Mouse (Mus musculus): Measurements from ENCODE around the gene Mex3b. TPM values are rescaled to one million over a fixed set of nuclear protein-coding genes. Genes with fewer than 3 reads are reported as not detected.

Gene Mex3b
- polyA plus RNA-seq, 1 experiment, result 6.8 TPM

GRCm38 (mm10) chr7:82880700-82881099 is 13.6 kb downstream of the Mex3b start:
- Histone ChIP-seq H3K4me3 (ENCODE audit: insufficient read depth, low read length) (no peak overlapping the region), H3K4me1 (ENCODE audit: control insufficient read depth, insufficient read depth, low read length) (no peaks in the 10 kb centered on the region), H3K27ac (ENCODE audit: insufficient read depth, low read depth, low read length) (no peak overlapping the region)
- TF ChIP-seq POLR2A (IDR thresholded peaks at IDR 0.05; ENCODE audit: borderline replicate concordance, low read depth, low read length), result no peak
- no peak for TF ChIP-seq CTCF (IDR thresholded peaks at IDR 0.05; ENCODE audit: low read depth, low read length)

GRCm38 (mm10) chr7:82890317-82890850 is 23.3 kb downstream of the Mex3b start:
- Histone ChIP-seq H3K4me3 (ENCODE audit: insufficient read depth, low read length) (no peak overlapping the region), H3K27ac (ENCODE audit: insufficient read depth, low read depth, low read length) (no peak overlapping the region), H3K4me1 (ENCODE audit: control insufficient read depth, insufficient read depth, low read length) (peaks cover 18% of the 10 kb centered on the region)
- no peak for TF ChIP-seq CTCF (IDR thresholded peaks at IDR 0.05; ENCODE audit: low read depth, low read length)
- TF ChIP-seq POLR2A (IDR thresholded peaks at IDR 0.05; ENCODE audit: borderline replicate concordance, low read depth, low read length), result no peak

- Histone ChIP-seq H3K4me3 (ENCODE audit: insufficient read depth, low read length) (no peak overlapping the region), H3K27ac (ENCODE audit: insufficient read depth, low read depth, low read length) (no peak overlapping the region), H3K4me1 (ENCODE audit: control insufficient read depth, insufficient read depth, low read length) (peaks cover 18% of the 10 kb centered on the region)
- no peak for TF ChIP-seq POLR2A (IDR thresholded peaks at IDR 0.05; ENCODE audit: borderline replicate concordance, low read depth, low read length)
- TF ChIP-seq CTCF (IDR thresholded peaks at IDR 0.05; ENCODE audit: low read depth, low read length), result no peak
Measured at GRCm38 (mm10) chr7:82890875-82891515, 23.9 kb downstream of the Mex3b start.

GRCm38 (mm10) chr7:82894366-82894765 is 27.2 kb downstream of the Mex3b start:
- peaks cover 18% of the 10 kb centered on the region for H3K4me1 ChIP-seq (ENCODE audit: control insufficient read depth, insufficient read depth, low read length)
- H3K4me3 ChIP-seq (ENCODE audit: insufficient read depth, low read length), result no peak overlapping the region
- no peak overlapping the region for H3K27ac ChIP-seq (ENCODE audit: insufficient read depth, low read depth, low read length)
- no peak for TF ChIP-seq CTCF (IDR thresholded peaks at IDR 0.05; ENCODE audit: low read depth, low read length)
- no peak for TF ChIP-seq POLR2A (IDR thresholded peaks at IDR 0.05; ENCODE audit: borderline replicate concordance, low read depth, low read length)

- no peak overlapping the region for H3K27ac ChIP-seq (ENCODE audit: insufficient read depth, low read depth, low read length)
- H3K4me3 ChIP-seq (ENCODE audit: insufficient read depth, low read length), result no peak overlapping the region
- no peak for TF ChIP-seq CTCF (IDR thresholded peaks at IDR 0.05; ENCODE audit: low read depth, low read length)
- H3K4me1 ChIP-seq (ENCODE audit: control insufficient read depth, insufficient read depth, low read length), result peaks cover 13% of the 10 kb centered on the region
Measured at GRCm38 (mm10) chr7:82895606-82896005, 28.5 kb downstream of the Mex3b start.

GRCm38 (mm10) chr7:82896750-82897149 is 29.6 kb downstream of the Mex3b start:
- TF ChIP-seq POLR2A (IDR thresholded peaks at IDR 0.05; ENCODE audit: borderline replicate concordance, low read depth, low read length), result no peak
- no peak for TF ChIP-seq CTCF (IDR thresholded peaks at IDR 0.05; ENCODE audit: low read depth, low read length)
- Histone ChIP-seq H3K27ac (ENCODE audit: insufficient read depth, low read depth, low read length) (no peak overlapping the region), H3K4me3 (ENCODE audit: insufficient read depth, low read length) (no peak overlapping the region), H3K4me1 (ENCODE audit: control insufficient read depth, insufficient read depth, low read length) (peaks cover 10% of the 10 kb centered on the region)

GRCm38 (mm10) chr7:82899459-82900297 is 32.5 kb downstream of the Mex3b start:
- Histone ChIP-seq H3K4me1 (ENCODE audit: control insufficient read depth, insufficient read depth, low read length) (peaks cover 2% of the 10 kb centered on the region), H3K27ac (ENCODE audit: insufficient read depth, low read depth, low read length) (no peak overlapping the region), H3K4me3 (ENCODE audit: insufficient read depth, low read length) (no peak overlapping the region)
- no peak for TF ChIP-seq CTCF (IDR thresholded peaks at IDR 0.05; ENCODE audit: low read depth, low read length)
- no peak for TF ChIP-seq POLR2A (IDR thresholded peaks at IDR 0.05; ENCODE audit: borderline replicate concordance, low read depth, low read length)

- Histone ChIP-seq H3K4me1 (ENCODE audit: control insufficient read depth, insufficient read depth, low read length) (no peaks in the 10 kb centered on the region), H3K4me3 (ENCODE audit: insufficient read depth, low read length) (no peak overlapping the region), H3K27ac (ENCODE audit: insufficient read depth, low read depth, low read length) (no peak overlapping the region)
- TF ChIP-seq POLR2A (IDR thresholded peaks at IDR 0.05; ENCODE audit: borderline replicate concordance, low read depth, low read length), result no peak
- no peak for TF ChIP-seq CTCF (IDR thresholded peaks at IDR 0.05; ENCODE audit: low read depth, low read length)
Measured at GRCm38 (mm10) chr7:82903006-82903405, 35.9 kb downstream of the Mex3b start.

- H3K4me3 ChIP-seq (ENCODE audit: insufficient read depth, low read length), result no peak overlapping the region
- TF ChIP-seq POLR2A (IDR thresholded peaks at IDR 0.05; ENCODE audit: borderline replicate concordance, low read depth, low read length) (no peak), CTCF (IDR thresholded peaks at IDR 0.05; ENCODE audit: low read depth, low read length) (no peak)
- H3K27ac ChIP-seq (ENCODE audit: insufficient read depth, low read depth, low read length), result no peak overlapping the region
- H3K4me1 ChIP-seq (ENCODE audit: control insufficient read depth, insufficient read depth, low read length), result no peaks in the 10 kb centered on the region
Measured at GRCm38 (mm10) chr7:82905527-82905926, 38.4 kb downstream of the Mex3b start.

- TF ChIP-seq CTCF (IDR thresholded peaks at IDR 0.05; ENCODE audit: low read depth, low read length), result no peak
- Histone ChIP-seq H3K27ac (ENCODE audit: insufficient read depth, low read depth, low read length) (no peak overlapping the region), H3K4me3 (ENCODE audit: insufficient read depth, low read length) (no peak overlapping the region), H3K4me1 (ENCODE audit: control insufficient read depth, insufficient read depth, low read length) (no peaks in the 10 kb centered on the region)
Measured at GRCm38 (mm10) chr7:82907081-82907480, 39.9 kb downstream of the Mex3b start.
